Mouse (Mus musculus): ENCODE data around the gene Xab2.

Xab2 gene

DNA sequence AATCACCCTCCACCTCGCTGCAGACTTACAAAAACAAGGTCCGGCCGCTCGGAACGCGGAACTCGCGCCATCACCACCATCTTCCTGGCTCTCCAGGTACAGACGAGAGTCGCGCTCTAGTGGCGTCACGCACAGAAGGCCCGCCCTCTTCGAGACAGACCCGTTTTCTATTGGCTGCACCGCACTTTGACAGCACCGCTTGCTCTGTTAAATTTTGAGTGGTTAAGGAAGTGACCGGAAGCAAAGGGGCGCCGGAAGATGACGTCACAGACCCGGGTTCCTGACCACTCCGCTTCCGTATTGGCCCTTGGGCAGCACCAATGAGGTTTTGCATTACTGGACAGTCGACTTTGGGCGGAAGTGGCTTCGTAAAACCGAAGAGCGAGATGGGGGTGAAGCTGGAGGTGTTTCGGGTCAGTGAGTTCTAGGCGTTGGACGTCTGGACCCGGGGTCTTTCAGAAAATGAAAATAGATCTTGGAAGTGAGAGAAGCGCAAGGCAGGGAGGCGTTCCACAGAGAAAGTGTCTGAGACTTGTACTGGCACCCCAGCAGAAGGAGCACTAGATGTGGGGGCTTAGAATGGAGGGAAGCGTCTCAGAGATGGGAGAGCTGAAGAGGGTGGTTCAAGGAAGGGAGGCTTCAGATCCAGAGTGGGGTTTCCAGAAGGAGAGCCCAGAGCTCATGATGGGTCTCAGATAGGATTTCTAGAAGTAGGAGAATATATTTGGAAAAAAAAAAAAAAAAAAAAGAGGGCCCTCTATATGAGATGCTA, at the start of gene Xab2, which contains the start of gene Pet100:
Gene Xab2 (minus strand): TSS at position 118 of the 772 bp plus-strand sequence.
Gene Pet100 (plus strand): TSS at position 350 of the 772 bp plus-strand sequence.
- peak; percentile 94 to 95 for DNase-seq (ENCODE audit: low spot score in 2 of 2)

DNA sequence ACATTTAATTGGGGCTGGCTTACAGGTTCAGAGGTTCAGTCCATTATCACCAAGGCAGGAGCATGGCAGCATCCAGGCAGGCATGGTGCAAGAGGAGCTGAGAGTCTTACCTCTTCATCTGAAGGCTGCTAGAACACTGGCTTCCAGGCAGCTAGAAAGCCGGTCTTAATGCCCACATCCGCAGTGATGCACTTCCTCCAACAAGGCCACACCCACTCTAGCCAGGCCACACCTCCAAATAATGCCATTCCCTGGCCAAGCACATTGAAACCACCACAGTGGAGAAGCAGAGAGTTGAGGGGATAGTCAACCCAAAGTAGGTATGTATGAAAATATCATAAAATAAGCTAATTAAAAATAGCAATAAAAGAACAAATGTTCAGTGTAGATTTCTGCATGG, 49.3 kb upstream of the Xab2 start:
- DNase-seq (ENCODE audit: low spot score in 2 of 2) = no peak

DNA sequence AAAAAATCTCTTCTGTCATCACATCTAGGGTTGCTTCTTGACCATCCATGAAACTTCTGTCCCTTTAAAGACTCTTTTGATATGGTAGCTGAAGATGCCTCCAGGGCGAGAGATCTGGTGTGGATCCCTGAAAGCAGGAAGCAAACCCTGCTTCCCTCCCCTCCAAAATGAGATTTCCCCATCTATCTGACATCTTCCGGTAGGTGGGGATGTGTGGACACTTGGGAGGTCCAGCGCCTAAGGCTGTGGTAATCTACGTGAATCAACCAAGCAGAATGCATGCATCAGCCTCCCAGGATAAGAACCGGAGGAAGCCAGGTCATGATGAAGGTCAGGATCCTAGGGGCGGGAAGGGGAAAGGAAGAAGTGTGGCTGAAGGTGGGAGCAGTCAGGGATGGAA, 44.4 kb upstream of the Xab2 start, which contains the start of gene Mcemp1:
Gene Mcemp1 (plus strand): TSS at position 248 of the 400 bp plus-strand sequence.
- DNase-seq (ENCODE audit: low spot score in 2 of 2) = no peak

DNA sequence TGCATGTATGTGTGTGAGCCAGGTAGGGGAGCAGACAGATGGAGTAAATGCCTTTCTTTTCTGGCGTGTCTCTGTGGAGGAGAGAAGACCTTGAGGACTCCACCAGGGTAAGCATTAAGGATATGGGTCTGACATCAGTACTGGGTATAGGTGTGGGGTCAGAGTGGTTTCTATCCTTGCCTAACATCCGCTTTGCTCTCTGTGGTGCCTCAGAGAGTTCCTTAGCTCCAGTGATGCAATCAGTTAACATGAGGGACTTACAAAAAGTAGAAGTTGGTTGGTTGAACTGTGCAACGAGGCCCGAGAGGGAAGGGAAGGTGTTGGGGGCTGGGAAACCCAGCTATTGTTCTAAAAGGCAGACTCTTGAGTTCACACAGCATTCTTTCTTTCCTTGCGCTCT, 43.3 kb upstream of the Xab2 start:
- DNase-seq (ENCODE audit: low spot score in 2 of 2) = no peak

DNA sequence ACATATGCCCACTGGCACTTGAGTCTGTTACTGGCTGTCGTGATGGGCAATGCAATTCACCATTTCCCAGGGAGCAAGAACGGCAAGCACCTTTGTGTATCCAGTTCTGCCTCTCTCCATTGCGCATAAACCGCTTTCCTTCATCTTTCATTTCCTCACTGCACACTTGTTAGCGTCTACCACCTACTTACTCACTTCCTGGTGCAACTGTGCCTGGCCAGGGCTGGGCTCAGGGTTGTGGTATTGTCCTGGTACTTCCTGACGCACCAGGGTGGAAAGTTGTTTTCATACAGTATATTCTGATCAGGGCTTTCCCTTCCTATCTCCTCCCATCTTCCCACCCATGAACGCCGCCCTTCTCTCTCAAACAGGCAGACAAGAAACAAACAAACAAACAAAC, 39.8 kb upstream of the Xab2 start:
- DNase-seq (ENCODE audit: low spot score in 2 of 2) = no peak

DNA sequence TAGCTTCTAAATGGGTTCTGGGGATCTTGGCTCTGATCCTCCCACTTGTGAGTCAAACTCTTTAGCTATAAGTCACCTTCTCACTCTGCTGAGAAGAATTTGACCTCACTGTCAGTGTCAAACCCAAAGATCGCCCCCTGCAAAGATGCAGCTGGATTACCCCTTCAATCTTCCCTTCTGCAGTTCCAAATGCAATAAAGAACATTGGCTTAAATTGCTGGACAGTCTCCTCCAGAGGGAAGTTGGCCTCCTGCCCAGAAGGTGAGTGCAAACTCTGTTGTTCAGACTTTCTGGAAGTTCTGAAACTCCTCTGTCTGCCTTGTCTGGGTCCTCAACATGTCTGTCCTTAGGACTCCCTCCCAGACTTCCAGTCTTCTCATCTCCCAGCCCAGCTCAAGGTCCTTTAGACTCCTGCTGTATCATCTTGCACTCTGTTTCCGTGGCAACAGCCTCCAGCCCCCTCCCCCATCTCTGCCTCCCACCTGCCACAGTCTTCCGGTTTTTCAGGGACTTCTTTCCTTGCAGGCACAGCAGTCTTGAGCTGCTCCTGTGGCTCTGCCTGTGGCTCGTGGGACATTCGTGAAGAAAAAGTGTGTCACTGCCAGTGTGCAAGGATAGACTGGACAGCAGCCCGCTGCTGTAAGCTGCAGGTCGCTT, 35.7 kb upstream of the Xab2 start:
- no peak for DNase-seq (ENCODE audit: low spot score in 2 of 2)

DNA sequence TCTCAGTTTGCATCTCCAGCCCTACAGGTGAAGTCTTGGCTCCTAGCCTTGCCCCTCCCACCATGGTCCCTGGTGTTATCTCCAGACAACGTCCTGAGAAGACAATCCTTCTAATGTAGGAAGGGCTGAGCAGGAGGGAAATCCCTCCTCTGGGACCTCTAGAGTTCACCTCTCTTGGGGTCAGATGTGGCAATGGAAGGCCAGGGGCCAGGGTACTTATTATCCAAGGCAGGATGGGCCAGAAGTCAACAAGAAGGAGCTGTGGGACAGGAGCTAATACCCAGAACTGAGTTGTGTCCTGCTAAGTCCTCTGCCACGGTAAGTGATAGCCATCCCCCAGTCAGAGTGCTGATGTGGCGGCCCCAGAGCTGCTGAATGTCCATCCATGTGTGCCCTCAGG, 34.4 kb upstream of the Xab2 start, which contains the start of gene Retn:
Gene Retn (plus strand): TSS at position 245 of the 400 bp plus-strand sequence.
- DNase-seq (ENCODE audit: low spot score in 2 of 2) = no peak

DNA sequence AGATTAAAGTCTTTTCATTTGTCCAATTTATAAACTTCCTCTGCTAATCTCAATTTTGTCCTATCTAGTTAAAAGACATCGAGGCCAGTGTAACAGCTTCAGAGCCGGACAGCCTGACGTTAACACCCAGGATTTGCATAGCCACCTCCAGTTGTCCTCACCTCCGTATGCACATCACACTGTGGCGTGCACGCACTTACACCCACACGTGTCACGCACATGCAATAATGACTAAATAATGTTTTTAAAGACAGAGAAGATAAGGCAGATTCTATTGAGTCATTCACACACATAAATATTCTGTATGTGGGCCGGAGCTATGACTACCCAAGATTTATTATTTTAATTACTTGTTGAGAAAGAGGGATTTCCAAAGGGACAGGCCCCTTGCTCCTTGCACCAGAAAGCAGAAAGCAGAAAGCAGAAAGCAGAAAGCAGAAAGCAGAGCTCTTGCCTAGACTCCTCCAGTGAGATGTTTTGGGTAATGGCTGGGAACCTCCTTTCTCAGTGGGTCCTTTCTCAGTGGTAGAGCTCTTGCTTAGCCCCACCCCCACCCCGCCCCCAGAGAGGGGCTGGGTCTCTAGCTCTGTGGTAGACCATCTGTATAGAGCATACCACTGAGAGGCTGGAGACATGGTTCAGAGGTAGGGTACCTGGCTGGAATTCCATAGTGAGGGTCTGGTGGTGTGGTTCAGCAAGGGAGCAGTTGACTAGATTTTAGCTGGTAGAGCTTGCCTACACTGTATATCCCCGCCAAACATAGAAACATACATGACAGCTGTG, 33.8 kb upstream of the Xab2 start:
- no peak for DNase-seq (ENCODE audit: low spot score in 2 of 2)

DNA sequence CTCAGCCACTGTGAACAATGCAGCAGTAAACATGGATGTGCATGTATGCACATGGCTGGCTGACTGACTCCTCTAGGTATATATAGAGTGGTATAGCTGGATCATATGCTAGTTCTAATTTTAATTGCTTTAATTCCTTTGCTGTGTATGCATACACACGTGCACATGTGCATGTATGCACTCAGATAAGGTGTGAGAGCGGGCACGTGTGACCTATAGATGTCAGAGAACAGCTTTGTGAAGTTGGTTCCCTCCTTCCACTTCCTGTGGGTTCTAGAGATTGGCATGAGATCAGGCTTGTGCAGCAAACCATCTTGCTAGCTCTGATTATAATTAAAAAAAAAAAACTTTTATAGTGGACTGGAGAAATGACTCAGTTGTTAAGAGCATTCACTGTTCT, 31.7 kb upstream of the Xab2 start:
- no peak for DNase-seq (ENCODE audit: low spot score in 2 of 2)

DNA sequence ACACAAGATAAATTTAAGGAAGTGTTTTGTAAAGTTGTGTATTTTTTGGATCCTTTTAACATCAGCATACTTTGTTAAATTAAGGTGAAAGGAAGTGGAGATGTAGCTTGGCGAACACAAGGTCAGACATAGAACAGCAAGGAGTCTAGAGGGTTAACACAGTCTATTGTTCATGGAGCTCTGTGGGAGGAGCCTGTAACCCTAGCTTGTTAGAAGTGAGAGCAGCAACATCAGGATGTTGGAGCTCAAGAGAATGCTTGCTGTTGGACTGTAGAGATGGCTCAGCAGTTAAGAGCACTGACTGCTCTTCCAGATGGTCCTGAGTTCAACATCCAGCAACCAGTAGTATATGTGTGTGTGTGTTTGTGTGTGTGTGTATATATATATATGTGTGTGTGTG, 27.9 kb upstream of the Xab2 start:
- DNase-seq (ENCODE audit: low spot score in 2 of 2) = no peak

DNA sequence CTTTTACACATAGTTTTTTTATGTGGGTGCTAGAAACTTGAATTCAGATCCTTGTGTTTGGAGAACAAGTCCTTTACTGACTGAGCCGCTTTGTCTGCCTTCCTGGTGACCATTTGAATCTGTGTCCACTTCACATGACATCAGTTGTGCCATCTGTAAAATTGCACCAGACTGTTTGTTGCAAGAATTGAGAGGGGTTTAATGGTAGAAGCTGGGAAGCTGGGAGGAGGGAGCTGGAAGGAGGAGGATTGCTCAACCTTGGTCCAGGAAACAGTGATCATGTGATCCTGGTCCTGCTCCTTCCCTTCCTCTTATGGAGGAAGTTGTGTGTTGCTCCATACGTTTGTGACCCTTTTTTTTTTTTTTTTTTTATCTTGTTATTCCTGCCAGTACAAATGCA, 27.2 kb upstream of the Xab2 start:
- DNase-seq (ENCODE audit: low spot score in 2 of 2) = no peak

DNA sequence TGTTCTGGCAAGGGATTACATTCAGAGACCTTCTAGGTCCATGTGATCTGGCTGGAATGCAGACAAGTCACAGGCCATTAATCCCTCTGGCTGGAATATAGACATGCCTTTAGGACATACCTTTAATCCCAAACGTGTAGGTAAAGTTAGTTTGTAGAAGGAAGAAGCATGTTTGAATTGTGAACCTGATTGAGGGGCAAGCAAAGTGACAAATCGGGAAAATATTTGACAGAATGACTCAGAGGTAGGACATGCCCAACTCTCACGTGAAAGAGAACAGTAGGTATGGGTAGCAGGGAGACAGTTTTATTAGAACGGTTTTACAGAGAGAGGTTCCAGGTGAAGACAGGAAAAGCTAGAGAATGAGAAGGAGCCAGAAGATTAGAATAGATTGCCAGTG, 26.4 kb upstream of the Xab2 start:
- no peak for DNase-seq (ENCODE audit: low spot score in 2 of 2)

DNA sequence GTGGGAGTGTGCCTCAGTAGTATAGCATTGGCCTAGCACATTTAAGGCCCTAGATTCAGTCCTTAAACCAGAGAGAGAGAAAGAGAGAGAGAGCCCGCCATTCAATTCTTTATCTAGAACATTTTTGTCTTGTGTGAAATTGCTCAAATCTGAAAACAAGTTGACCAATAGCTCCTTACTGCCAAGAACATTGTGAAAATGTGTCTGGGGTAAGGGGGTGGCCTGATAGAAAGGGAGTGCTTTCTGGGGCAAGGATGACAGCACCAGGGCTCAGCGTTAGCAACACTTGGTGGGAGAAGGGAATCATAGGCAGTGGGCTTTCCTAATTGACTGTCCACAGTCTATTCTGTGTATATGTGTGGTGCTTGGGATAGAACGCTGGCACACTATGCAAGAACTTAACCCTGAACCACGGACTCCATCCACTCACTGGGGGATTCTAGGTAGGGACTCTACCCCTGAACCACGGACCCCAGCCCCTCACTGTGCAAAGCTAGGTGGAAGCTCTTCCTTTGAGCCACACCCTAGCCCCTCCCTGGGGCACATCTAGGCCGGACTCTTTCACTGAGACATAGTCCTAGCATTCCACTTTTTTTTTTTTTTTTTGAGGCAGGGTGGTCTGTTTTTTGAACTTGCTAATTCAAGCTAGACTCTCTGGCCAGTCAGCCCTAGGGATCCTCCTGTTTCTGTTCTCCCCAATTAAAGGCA, 25.9 kb upstream of the Xab2 start:
- DNase-seq (ENCODE audit: low spot score in 2 of 2) = no peak

DNA sequence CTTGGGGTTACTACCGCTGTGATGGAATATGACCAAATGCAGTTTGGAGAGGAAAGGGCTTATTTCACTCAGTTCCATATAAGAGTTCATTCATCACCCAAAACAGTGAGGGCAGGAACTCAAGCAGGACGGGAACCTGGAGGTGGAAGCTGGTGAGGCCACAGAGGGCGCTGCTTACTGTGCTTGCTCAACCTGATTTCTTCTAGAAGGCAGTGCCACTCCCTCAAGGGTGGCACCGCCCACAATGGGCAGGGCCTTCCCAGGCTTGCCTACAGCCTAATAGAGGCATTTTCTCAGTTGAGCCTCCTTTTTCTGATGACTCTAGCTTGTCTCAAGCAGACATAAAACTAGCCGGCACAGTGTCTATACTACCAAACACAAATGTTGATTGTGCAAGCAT, 24.7 kb upstream of the Xab2 start:
- peak; percentile 16 to 23 for DNase-seq (ENCODE audit: low spot score in 2 of 2)

DNA sequence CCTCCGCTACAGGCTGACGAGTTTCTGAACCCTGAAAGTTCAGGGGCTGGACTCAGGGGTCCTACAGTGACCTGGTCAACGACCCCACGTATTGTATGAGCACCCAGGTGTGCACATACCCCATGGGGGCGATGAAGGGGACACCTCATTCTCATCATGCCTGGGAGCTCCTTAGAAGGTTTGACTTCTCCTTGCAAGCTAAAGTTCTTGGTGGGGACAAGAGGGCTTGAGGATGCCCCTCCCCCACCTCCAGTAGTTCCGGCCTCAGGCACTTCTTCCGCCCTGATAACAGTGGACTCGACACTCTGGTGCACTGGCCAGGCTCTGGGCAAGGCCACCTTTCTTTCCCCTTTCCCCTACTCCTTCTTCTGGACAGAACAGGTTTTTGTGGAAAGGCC, 10.4 kb upstream of the Xab2 start:
- DNase-seq (ENCODE audit: low spot score in 2 of 2) = peak in 1 of 2 experiments; percentile 14

DNA sequence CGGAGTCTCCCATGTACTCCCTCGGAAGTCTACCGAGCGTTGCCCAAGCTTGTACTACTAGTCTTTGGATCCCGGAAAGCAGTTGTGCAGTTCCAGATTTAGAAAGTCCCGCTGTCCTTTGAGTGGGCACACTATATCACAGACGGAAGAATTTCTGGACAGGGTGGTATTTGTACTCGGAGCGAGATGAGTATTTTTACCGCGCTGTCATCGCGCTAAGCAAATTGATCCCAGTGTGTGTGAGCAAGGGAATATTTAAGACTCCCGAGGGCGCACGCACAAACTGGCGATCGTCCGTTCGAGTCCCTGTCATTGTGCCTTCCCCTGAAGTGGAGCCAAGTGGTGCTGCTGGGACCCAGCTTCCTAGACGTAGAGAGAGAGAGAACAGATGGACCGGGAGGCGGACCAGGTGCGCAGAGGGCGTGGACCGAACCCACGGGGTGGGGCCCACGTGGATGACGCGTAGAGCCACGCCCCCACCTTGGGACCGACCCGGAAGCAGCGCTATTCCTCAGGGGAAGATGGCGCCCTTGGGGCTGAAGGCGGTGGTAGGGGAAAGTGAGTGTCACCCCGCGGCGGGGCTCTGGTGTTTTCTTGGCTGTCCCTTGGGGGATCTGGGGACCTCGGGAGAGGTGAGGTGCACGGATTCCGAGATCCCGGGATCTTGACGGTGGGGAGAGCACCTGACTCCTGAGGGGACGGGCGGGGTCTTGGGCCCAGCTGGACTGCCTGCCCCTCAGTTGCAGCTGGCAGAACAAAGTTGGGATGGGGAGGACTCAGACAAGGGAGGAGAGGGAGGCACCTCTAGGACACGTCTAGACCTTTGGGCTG, 9.7 kb upstream of the Xab2 start, which contains the start of gene Stxbp2:
Gene Stxbp2 (plus strand): TSS at position 309 of the 831 bp plus-strand sequence.
- DNase-seq (ENCODE audit: low spot score in 2 of 2) = peak; percentile 77 to 85

DNA sequence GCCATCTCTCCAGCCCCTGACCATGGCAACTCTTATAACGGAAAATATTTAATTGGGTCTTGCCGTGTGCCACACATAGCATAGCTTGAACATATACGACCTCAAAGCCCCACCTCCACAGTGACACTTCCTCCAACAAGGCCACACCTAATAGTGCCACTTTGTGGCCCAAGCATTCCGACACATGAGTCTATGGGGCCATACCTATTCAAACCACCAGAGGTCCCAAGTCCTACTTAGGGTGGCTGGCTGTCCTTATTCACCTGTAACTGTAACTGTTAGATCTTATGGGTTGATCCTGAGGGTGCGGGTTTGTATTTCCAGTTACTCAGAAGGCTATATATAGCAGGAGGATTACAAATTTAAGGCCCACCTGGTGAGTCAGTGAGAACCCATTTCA, 6.9 kb upstream of the Xab2 start:
- peak; percentile 24 to 28 for DNase-seq (ENCODE audit: low spot score in 2 of 2)

DNA sequence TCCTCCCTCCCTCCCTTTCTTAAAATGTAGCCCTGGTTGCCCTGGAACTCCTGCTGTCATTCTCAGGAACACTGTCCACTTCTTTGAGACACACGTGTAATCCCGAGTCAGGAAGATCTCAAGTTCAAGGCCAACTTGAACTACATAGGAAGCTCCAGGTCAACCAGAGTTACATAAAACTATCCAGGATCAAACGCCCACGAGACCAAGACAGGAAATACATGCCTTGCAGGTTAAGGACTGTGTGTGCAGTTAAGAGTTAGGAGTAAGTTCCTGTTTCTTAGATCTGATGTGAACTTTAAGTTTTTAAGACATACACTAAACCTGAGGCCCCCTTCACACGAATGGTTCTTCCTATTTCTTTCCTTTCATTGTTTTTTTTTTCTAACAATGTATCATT, 5.9 kb upstream of the Xab2 start:
- DNase-seq (ENCODE audit: low spot score in 2 of 2) = no peak

DNA sequence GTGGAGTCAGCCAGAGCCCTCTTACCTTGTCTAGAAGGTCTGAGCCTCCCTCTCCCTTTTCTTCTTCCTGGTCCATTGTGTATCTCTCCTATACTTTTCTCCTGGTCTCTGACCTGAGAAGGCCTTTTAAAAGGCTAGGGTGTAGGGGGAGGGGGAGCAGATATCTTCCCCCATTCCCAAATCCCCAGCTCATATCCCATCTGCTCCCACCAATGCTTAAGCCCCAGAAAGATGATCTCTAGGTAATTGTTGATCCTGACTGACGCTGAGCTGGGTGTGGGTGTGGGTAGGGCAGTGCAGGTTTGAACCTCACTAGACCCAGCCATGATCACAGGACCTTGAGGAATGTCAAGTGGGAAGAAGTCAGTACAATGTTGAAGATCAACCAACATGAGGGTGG, 4.3 kb upstream of the Xab2 start, which contains the start of gene Pcp2:
Gene Pcp2 (minus strand): TSS at position 101 of the 400 bp plus-strand sequence.
- DNase-seq (ENCODE audit: low spot score in 2 of 2) = no peak

DNA sequence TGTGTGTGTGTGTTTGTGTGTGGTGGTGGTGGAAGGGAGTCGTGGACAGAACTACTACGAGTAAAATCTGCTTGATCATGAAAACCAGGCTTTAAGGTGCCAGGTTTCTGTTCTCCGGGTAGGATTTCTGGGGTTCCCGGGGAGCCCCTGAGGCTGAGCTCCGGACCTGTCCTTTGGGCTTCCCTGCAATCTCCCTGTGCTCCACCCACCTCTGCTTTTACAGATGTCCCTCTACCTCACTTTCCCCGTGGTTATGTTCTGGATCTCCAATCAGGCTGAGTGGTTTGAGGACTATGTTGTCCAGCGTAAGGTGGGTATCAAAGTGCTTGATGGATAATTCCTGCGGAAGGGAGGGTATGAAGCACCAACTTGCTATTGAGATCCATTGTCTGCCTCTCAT, 1.0 kb upstream of the Xab2 start:
- no peak for DNase-seq (ENCODE audit: low spot score in 2 of 2)

DNA sequence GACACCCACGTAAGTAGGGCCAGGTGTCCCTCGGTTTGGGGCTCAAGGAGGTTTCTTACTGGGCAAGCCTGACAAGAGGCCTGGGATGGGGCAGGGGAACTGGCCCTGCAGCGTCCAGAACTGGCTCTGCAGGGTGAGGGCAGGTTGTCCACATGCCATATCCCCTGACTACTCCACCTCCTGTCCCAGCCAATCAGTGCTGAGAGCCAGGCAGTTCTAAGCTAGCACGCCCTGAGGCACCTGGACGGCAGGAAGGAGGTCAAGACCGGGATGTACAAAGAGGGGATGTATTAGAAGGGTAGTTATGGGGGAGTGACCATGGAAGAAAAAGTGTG, 11.3 kb downstream of the Xab2 start:
- DNase-seq (ENCODE audit: low spot score in 2 of 2) = no peak

Measured in thymus, postnatal 10 days (tissue).